Mouse (Mus musculus) intestine, postnatal 0 days (tissue): ENCODE data around the gene Man2a1. TPM values are rescaled to one million over a fixed set of nuclear protein-coding genes. Genes with fewer than 3 reads are reported as not detected.

Experiments
- ATAC-seq: fragments of 200-750 bp; cut with Nextera tagmentation; 2 replicates; pipeline ENCODE4 v1.8.0; 2017; ENCODE audit warnings: mild to moderate bottlenecking, moderate TSS enrichment, moderate library complexity
- H3K27ac ChIP-seq: fragments of 300-500 bp; sonication (generic); 2 replicates; pipeline ENCODE4 v1.5.1; 2014; ENCODE audit warnings: mild to moderate bottlenecking, low read depth, low read length, moderate library complexity
- H3K27me3 ChIP-seq: fragments of 300-500 bp; sonication (generic); replicated peaks from 2 replicates; pipeline ENCODE4 v1.6.1; 2014; ENCODE audit warnings: low read length, mixed read lengths; ENCODE audit not compliant: control insufficient read depth, insufficient read depth
- H3K36me3 ChIP-seq: fragments of 300-500 bp; sonication (generic); 2 replicates; pipeline ENCODE4 v1.6.1; 2014; ENCODE audit warnings: mild to moderate bottlenecking, moderate library complexity; ENCODE audit not compliant: control insufficient read depth, insufficient read depth
- H3K4me1 ChIP-seq: fragments of 300-500 bp; sonication (generic); replicated peaks from 2 replicates; pipeline ENCODE4 v1.6.1; 2014; ENCODE audit warnings: antibody characterized with exemption, low read length, mixed read lengths; ENCODE audit not compliant: control insufficient read depth, insufficient read depth
- H3K4me2 ChIP-seq: fragments of 300-500 bp; sonication (generic); replicated peaks from 2 replicates; pipeline ENCODE4 v1.6.1; 2014; ENCODE audit warnings: low read depth, mild to moderate bottlenecking, moderate library complexity
- H3K4me3 ChIP-seq: fragments of 300-500 bp; sonication (generic); 2 replicates; pipeline ENCODE4 v1.5.1; 2014; ENCODE audit warnings: low read depth, low read length
- H3K9ac ChIP-seq: fragments of 300-500 bp; sonication (generic); 2 replicates; pipeline ENCODE4 v1.6.1; 2014; ENCODE audit warnings: mild to moderate bottlenecking, low read depth, low read length
- H3K9me3 ChIP-seq: fragments of 300-500 bp; sonication (generic); 2 replicates; pipeline ENCODE4 v1.6.1; 2016; ENCODE audit warnings: mixed run types; ENCODE audit not compliant: control insufficient read depth
- CTCF ChIP-seq: sonication (generic); IDR thresholded peaks from 2 replicates; pipeline ENCODE4 v1.5.1; 2016; ENCODE audit warnings: low read depth, mild to moderate bottlenecking, control low read depth, antibody characterized with exemption, moderate library complexity
- WGBS: fragments of 180-500 bp; shearing (Covaris S2); extraction: QIAGEN DNeasy Blood & Tissue Kit; methylation state at CpG from one replicate; pipeline ENCODE4 v1.1.7; 2014; 5-methylcytosine and 5-hydroxymethylcytosine counted together
- polyA plus RNA-seq: library from polyadenylated mRNA; unstranded; fragments of >200 nt; fragmentation: Nextera tagmentation; extraction: Ambion mirVana; gene quantifications from 2 replicates; pipeline ENCODE4 v1.2.1, GENCODE M21; 2015

Man2a1 gene
- polyA plus RNA-seq, 1 experiment from 2014 or later: 7.2 TPM

DNA sequence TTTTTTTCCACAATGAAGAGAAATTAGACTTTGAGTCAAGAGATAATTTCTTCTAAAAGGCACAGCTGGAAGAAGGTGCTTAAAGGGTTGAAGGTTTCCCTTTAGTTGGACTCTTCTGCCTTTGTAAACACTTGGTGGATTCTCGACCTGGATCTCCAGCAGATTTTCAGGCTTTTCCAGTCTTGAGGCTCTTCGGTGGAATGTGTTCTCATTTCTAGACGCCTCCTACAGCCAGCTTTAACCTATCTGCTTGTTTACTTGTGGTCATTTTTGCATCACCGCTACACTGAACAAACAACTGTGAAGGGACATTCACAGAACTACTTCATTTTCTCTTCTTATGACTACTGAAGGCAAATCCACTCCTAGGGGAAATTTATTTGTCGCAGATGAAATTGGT lies 173.7 kb downstream of the Man2a1 start:
- Histone ChIP-seq H3K9me3 (no peaks in the 10 kb centered on the region), H3K4me3 (no peak overlapping the region), H3K4me1 (no peaks in the 10 kb centered on the region), H3K9ac (no peak overlapping the region), H3K4me2 (no peak overlapping the region), H3K27ac (no peak overlapping the region), H3K36me3 (no peaks in the 10 kb centered on the region), H3K27me3 (no peaks in the 10 kb centered on the region)
- ATAC-seq: no peak
- no peak for TF ChIP-seq CTCF
- 76% methylated on average over 5 of the region's 5 CpGs for WGBS

DNA sequence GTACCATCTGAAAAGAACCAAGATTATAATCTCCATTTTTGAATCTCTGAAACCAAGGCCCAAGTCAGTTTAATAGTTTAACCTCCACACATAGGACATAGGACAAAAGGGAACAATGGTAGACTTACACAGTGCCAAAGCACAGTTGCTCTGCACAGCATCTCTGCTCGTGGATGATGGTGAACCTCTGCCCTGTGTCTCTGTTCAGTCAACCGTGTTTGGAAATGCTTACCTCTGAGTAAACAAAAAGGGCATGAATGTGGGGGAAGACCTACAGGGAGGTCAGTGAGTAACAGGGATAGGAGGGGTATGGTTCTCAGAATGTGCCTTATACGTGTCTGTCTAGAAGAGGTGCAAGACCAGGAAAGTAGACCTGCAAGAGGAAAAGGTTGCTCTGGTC lies 177.8 kb downstream of the Man2a1 start:
- no peak for ATAC-seq
- no peaks in the 10 kb centered on the region for H3K36me3 ChIP-seq
- no peak for TF ChIP-seq CTCF
- no peak overlapping the region for H3K9ac ChIP-seq
- H3K4me1 ChIP-seq: no peaks in the 10 kb centered on the region
- WGBS: 44% methylated on average over 3 of the region's 3 CpGs
- no peaks in the 10 kb centered on the region for H3K27me3 ChIP-seq
- no peak overlapping the region for H3K4me2 ChIP-seq
- H3K9me3 ChIP-seq: no peaks in the 10 kb centered on the region
- H3K27ac ChIP-seq: no peak overlapping the region
- no peak overlapping the region for H3K4me3 ChIP-seq

DNA sequence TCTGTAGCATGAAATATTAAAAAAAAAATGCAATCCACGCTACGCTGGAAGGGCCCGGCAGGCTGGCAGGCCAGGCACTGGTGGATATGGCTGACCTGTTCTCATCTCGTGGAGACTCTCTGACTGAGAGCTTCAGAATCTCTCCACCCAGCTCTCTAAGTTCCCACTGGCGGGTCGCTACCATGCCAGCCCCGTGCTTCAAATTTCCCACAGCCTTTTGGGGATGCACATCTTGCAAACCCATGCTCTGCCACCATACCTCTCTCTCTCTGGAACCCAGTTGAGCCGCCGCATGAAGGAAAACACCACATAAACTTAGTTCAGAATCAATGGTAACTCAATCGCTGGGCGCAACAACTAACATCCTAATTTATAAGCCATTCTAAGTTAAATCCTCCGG lies 178.2 kb downstream of the Man2a1 start:
- Histone ChIP-seq H3K4me2 (no peak overlapping the region), H3K4me3 (no peak overlapping the region), H3K36me3 (no peaks in the 10 kb centered on the region), H3K4me1 (no peaks in the 10 kb centered on the region), H3K9ac (no peak overlapping the region), H3K9me3 (no peaks in the 10 kb centered on the region), H3K27ac (no peak overlapping the region), H3K27me3 (no peaks in the 10 kb centered on the region)
- 93% methylated on average over 12 of the region's 12 CpGs for WGBS
- ATAC-seq: no peak
- no peak for TF ChIP-seq CTCF

DNA sequence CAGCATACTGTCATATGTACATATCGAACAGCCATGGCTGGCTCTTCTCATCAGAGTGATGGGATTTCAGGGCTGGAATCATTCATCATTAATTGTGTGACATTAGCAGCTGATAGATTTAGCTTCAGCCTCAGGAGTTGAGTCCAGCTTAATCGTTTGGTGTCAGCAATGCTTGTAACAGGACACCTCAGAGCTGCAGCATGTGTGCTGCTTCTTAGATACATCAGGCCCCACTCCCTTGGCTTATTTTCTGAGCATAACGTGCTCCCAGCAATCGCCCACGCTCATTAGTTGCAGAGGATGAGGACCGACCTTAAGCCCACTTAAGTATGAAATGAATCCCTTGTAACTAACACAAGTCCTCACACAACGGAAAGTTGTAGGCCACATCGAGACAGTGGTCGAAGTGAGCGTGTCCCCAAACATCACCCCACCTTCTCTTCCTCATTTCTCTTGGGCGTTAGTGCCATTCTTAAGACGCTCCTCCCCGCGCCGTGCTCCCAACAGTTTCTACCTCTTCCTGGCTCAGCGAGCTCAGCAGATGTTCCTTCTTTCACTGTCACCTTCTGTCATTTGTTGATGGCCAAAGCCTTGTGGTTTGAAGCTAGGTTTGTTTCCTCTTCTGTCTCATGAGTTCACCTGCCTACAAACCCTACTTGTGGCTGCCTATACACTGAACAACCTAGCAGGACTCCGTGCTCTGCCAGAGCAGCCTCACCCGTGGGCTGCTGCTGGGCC lies 180.4 kb downstream of the Man2a1 start:
- no peak overlapping the region for H3K27ac ChIP-seq
- WGBS: 80% methylated on average over 18 of the region's 18 CpGs
- no peak overlapping the region for H3K4me2 ChIP-seq
- no peaks in the 10 kb centered on the region for H3K4me1 ChIP-seq
- no peak overlapping the region for H3K9ac ChIP-seq
- ATAC-seq: no peak
- H3K36me3 ChIP-seq: no peaks in the 10 kb centered on the region
- H3K9me3 ChIP-seq: no peaks in the 10 kb centered on the region
- TF ChIP-seq CTCF: no peak
- no peaks in the 10 kb centered on the region for H3K27me3 ChIP-seq
- no peak overlapping the region for H3K4me3 ChIP-seq

DNA sequence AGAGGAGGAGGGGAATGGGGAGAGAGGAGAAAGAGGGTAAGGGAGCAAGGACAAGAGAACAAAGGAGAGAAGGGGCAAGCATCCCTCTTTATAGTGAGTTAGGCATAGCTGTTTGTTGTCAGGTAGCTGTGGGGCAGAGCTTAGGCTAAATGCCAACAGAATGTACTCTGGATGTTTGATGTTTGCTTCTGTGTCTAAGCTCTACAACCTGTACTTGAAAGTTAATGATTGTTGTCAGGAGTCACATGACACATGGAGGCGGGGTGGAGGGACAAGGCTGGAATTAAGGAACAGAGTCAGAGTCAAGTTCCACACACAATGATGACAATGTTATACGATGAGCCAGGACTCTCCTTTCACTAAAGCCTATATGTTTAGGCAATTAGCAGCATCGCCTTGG lies 181.8 kb downstream of the Man2a1 start:
- H3K4me1 ChIP-seq: no peaks in the 10 kb centered on the region
- H3K9ac ChIP-seq: no peak overlapping the region
- 73% methylated on average over 3 of the region's 3 CpGs for WGBS
- no peak overlapping the region for H3K4me2 ChIP-seq
- H3K9me3 ChIP-seq: no peaks in the 10 kb centered on the region
- no peak for TF ChIP-seq CTCF
- H3K4me3 ChIP-seq: no peak overlapping the region
- ATAC-seq: no peak
- no peak overlapping the region for H3K27ac ChIP-seq
- no peaks in the 10 kb centered on the region for H3K27me3 ChIP-seq
- no peaks in the 10 kb centered on the region for H3K36me3 ChIP-seq

DNA sequence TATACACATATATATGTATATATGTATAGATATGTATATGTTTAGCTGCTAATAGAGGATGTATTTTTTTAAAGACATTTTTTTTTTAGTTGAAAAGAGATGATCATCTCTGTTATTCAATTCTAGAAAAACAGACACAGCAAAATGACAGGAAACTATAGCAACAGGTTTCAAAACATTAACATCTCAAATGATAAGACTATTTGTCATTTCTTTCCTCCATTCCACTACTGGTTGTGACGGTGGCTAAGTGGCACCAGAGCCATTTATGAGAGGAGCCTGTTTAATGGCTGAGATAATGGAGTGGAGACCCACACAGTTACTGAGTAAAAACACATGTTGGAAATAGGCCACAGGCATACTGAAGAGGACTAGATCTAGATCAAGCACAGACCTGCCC lies 185.4 kb downstream of the Man2a1 start:
- Histone ChIP-seq H3K4me1 (no peaks in the 10 kb centered on the region), H3K27me3 (no peaks in the 10 kb centered on the region), H3K4me2 (no peak overlapping the region), H3K4me3 (no peak overlapping the region), H3K36me3 (no peaks in the 10 kb centered on the region), H3K9me3 (no peaks in the 10 kb centered on the region), H3K27ac (no peak overlapping the region), H3K9ac (no peak overlapping the region)
- WGBS: 27% methylated on average over 1 of the region's 1 CpGs
- ATAC-seq: no peak
- no peak for TF ChIP-seq CTCF
